Mouse (Mus musculus) gastrocnemius, postnatal 25 days (tissue): ENCODE results near the gene 4933402E13Rik. TPM values are rescaled to one million over a fixed set of nuclear protein-coding genes. Genes with fewer than 3 reads are reported as not detected.

Source experiments
- DNase-seq: peaks from one replicate; pipeline ENCODE4 v3.0.0; 2022
- long read RNA-seq, 2 experiments: library from polyadenylated mRNA; stranded (forward); transcript quantifications; one replicate each; pipeline ENCODE4 v2.0.0; 2021
- total RNA-seq, 2 experiments: library from RNA; stranded (reverse); gene quantifications; 1 replicate in 1 of 2; 2 replicates in 1 of 2; pipeline ENCODE4 v1.2.3; 2021

4933402E13Rik gene
- not detected for total RNA-seq
- long read RNA-seq, experiment 1, result 0 reads
- long read RNA-seq, experiment 2, result 0 reads

DNA sequence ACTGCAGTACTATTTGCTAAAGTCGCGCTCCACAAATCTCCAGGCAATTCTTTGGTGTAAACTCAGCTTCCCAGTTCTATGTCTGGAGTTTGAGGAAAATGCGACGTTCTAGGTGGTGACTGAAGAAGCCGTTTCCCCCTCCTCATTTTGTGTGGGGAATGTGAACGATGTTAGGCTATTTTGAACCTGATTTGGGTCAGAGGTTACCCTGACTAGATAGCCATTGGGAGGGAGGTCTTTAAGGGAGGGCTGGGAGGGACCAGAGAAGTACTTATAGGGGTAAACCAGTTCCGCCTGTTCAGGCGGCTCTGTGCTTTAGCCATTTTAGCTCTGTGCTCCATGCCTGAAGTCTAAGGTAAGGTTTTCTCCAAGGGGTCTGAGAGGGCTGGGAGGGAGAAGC, at the start of gene 4933402E13Rik:
Gene 4933402E13Rik, plus strand, starts transcription at position 301 of the 400 bp plus-strand sequence.
- DNase-seq, result no peak

Other genes starting within 250 kb of the 4933402E13Rik start
- not detected for gene 4931400O07Rik, start 184.5 kb downstream of the 4933402E13Rik start, total RNA-seq